Mouse (Mus musculus): ENCODE results near the gene Fam228a. TPM values are rescaled to one million over a fixed set of nuclear protein-coding genes. Genes with fewer than 3 reads are reported as not detected.

The Fam228a gene
- polyA plus RNA-seq, 1 experiment from 2014 or later = 0.08 TPM

- no peak for DNase-seq (ENCODE audit: low spot score)
Observed at GRCm38 (mm10) chr12:4694534-4694933, 43.7 kb downstream of the Fam228a start.

GRCm38 (mm10) chr12:4691193-4691592, 47.0 kb downstream of the Fam228a start:
- ATAC-seq = no peak
- Histone ChIP-seq H3K27me3 (replicated peaks; ENCODE audit: insufficient read depth, low read length) (no peaks in the 10 kb centered on the region), H3K9me3 (ENCODE audit: low read length) (no peaks in the 10 kb centered on the region), H3K27ac (ENCODE audit: low read length) (no peak overlapping the region), H3K4me2 (replicated peaks; ENCODE audit: low read depth, low read length) (no peak overlapping the region), H3K4me3 (ENCODE audit: low read depth, low read length) (no peak overlapping the region), H3K9ac (replicated peaks; ENCODE audit: low read depth) (no peak overlapping the region), H3K36me3 (ENCODE audit: insufficient read depth, low read length) (peaks cover 8% of the 10 kb centered on the region; the same call in 1 of the 2 replicates), H3K4me1 (ENCODE audit: insufficient read depth, low read depth, low read length) (no peaks in the 10 kb centered on the region)
- no peak for DNase-seq (ENCODE audit: low spot score)
- TF ChIP-seq CTCF (IDR thresholded peaks at IDR 0.05) (no peak), EP300 (IDR thresholded peaks at IDR 0.05) (no peak)
- whole genome bisulfite sequencing = 90% methylated on average over 3 of the region's 3 CpGs

More at GRCm38 (mm10) chr12:4694534-4694933, 43.7 kb downstream of the Fam228a start:
- H3K4me3 ChIP-seq (ENCODE audit: low read depth, low read length) = no peak overlapping the region
- H3K9ac ChIP-seq (replicated peaks; ENCODE audit: low read depth) = no peak overlapping the region
- no peaks in the 10 kb centered on the region for H3K4me1 ChIP-seq (ENCODE audit: insufficient read depth, low read depth, low read length)
- H3K4me2 ChIP-seq (replicated peaks; ENCODE audit: low read depth, low read length) = no peak overlapping the region
- 93% methylated on average over 1 of the region's 1 CpGs for WGBS
- TF ChIP-seq EP300 (IDR thresholded peaks at IDR 0.05) (no peak), CTCF (IDR thresholded peaks at IDR 0.05) (no peak)
- no peaks in the 10 kb centered on the region for H3K9me3 ChIP-seq (ENCODE audit: low read length)
- no peak overlapping the region for H3K27ac ChIP-seq (ENCODE audit: low read length)
- no peak for ATAC-seq
- peaks cover 9% of the 10 kb centered on the region; the same call in 1 of the 2 replicates for H3K36me3 ChIP-seq (ENCODE audit: insufficient read depth, low read length)
- H3K27me3 ChIP-seq (replicated peaks; ENCODE audit: insufficient read depth, low read length) = no peaks in the 10 kb centered on the region

- ATAC-seq (no peak), DNase-seq (ENCODE audit: low spot score) (no peak)
- H3K4me2 ChIP-seq (replicated peaks; ENCODE audit: low read depth, low read length) = no peak overlapping the region
- 89% methylated on average over 14 of the region's 14 CpGs for WGBS
- H3K27me3 ChIP-seq (replicated peaks; ENCODE audit: insufficient read depth, low read length) = no peaks in the 10 kb centered on the region
- no peaks in the 10 kb centered on the region for H3K4me1 ChIP-seq (ENCODE audit: insufficient read depth, low read depth, low read length)
- peaks cover 8% of the 10 kb centered on the region; the same call in 1 of the 2 replicates for H3K36me3 ChIP-seq (ENCODE audit: insufficient read depth, low read length)
- H3K27ac ChIP-seq (ENCODE audit: low read length) = no peak overlapping the region
- no peak overlapping the region for H3K4me3 ChIP-seq (ENCODE audit: low read depth, low read length)
- no peaks in the 10 kb centered on the region for H3K9me3 ChIP-seq (ENCODE audit: low read length)
- H3K9ac ChIP-seq (replicated peaks; ENCODE audit: low read depth) = no peak overlapping the region
- TF ChIP-seq EP300 (IDR thresholded peaks at IDR 0.05) (no peak), CTCF (IDR thresholded peaks at IDR 0.05) (no peak)
Observed at GRCm38 (mm10) chr12:4689341-4689740, 48.9 kb downstream of the Fam228a start.

GRCm38 (mm10) chr12:4688386-4688785, 49.8 kb downstream of the Fam228a start:
- 91% methylated on average over 2 of the region's 2 CpGs for WGBS
- H3K9me3 ChIP-seq (ENCODE audit: low read length) = no peaks in the 10 kb centered on the region
- H3K4me1 ChIP-seq (ENCODE audit: insufficient read depth, low read depth, low read length) = no peaks in the 10 kb centered on the region
- H3K36me3 ChIP-seq (ENCODE audit: insufficient read depth, low read length) = peaks cover 8% of the 10 kb centered on the region; the same call in 1 of the 2 replicates
- TF ChIP-seq EP300 (IDR thresholded peaks at IDR 0.05) (no peak), CTCF (IDR thresholded peaks at IDR 0.05) (no peak)
- H3K27ac ChIP-seq (ENCODE audit: low read length) = no peak overlapping the region
- H3K4me3 ChIP-seq (ENCODE audit: low read depth, low read length) = no peak overlapping the region
- no peak for ATAC-seq
- H3K27me3 ChIP-seq (replicated peaks; ENCODE audit: insufficient read depth, low read length) = no peaks in the 10 kb centered on the region
- H3K9ac ChIP-seq (replicated peaks; ENCODE audit: low read depth) = no peak overlapping the region
- no peak for DNase-seq (ENCODE audit: low spot score)
- no peak overlapping the region for H3K4me2 ChIP-seq (replicated peaks; ENCODE audit: low read depth, low read length)

- no peaks in the 10 kb centered on the region for H3K4me1 ChIP-seq (ENCODE audit: insufficient read depth, low read depth, low read length)
- H3K27me3 ChIP-seq (replicated peaks; ENCODE audit: insufficient read depth, low read length) = no peaks in the 10 kb centered on the region
- no peak for DNase-seq (ENCODE audit: low spot score)
- no peak overlapping the region for H3K4me3 ChIP-seq (ENCODE audit: low read depth, low read length)
- no peak for ATAC-seq
- no peaks in the 10 kb centered on the region for H3K9me3 ChIP-seq (ENCODE audit: low read length)
- 0 out of 2 replicates have a peak, but pooled peaks cover 3% of the 10 kb centered on the region for H3K36me3 ChIP-seq (ENCODE audit: insufficient read depth, low read length)
- no peak overlapping the region for H3K9ac ChIP-seq (replicated peaks; ENCODE audit: low read depth)
- no peak overlapping the region for H3K4me2 ChIP-seq (replicated peaks; ENCODE audit: low read depth, low read length)
- no peak overlapping the region for H3K27ac ChIP-seq (ENCODE audit: low read length)
- TF ChIP-seq EP300 (IDR thresholded peaks at IDR 0.05) = no peak
- no peak for TF ChIP-seq CTCF (IDR thresholded peaks at IDR 0.05)
- 86% methylated on average over 4 of the region's 4 CpGs for WGBS
Observed at GRCm38 (mm10) chr12:4685441-4685840, 52.8 kb downstream of the Fam228a start.

- no peak overlapping the region for H3K4me2 ChIP-seq (replicated peaks; ENCODE audit: low read depth, low read length)
- 52% methylated on average over 4 of the region's 4 CpGs for WGBS
- ATAC-seq = no peak
- no peaks in the 10 kb centered on the region for H3K27me3 ChIP-seq (replicated peaks; ENCODE audit: insufficient read depth, low read length)
- no peaks in the 10 kb centered on the region for H3K4me1 ChIP-seq (ENCODE audit: insufficient read depth, low read depth, low read length)
- TF ChIP-seq CTCF (IDR thresholded peaks at IDR 0.05) = no peak
- no peak for TF ChIP-seq EP300 (IDR thresholded peaks at IDR 0.05)
- no peak overlapping the region for H3K9ac ChIP-seq (replicated peaks; ENCODE audit: low read depth)
- H3K36me3 ChIP-seq (ENCODE audit: insufficient read depth, low read length) = peaks cover 18% of the 10 kb centered on the region
- no peak overlapping the region for H3K4me3 ChIP-seq (ENCODE audit: low read depth, low read length)
- DNase-seq (ENCODE audit: low spot score) = no peak
- no peak overlapping the region for H3K27ac ChIP-seq (ENCODE audit: low read length)
- H3K9me3 ChIP-seq (ENCODE audit: low read length) = no peaks in the 10 kb centered on the region
Observed at GRCm38 (mm10) chr12:4679971-4680370, 58.3 kb downstream of the Fam228a start.

GRCm38 (mm10) chr12:4676336-4676735, 61.9 kb downstream of the Fam228a start:
- Histone ChIP-seq H3K36me3 (ENCODE audit: insufficient read depth, low read length) (peaks cover 40% of the 10 kb centered on the region), H3K4me2 (replicated peaks; ENCODE audit: low read depth, low read length) (no peak overlapping the region), H3K27ac (ENCODE audit: low read length) (no peak overlapping the region), H3K4me3 (ENCODE audit: low read depth, low read length) (no peak overlapping the region), H3K4me1 (ENCODE audit: insufficient read depth, low read depth, low read length) (no peaks in the 10 kb centered on the region), H3K9ac (replicated peaks; ENCODE audit: low read depth) (no peak overlapping the region), H3K9me3 (ENCODE audit: low read length) (no peaks in the 10 kb centered on the region), H3K27me3 (replicated peaks; ENCODE audit: insufficient read depth, low read length) (no peaks in the 10 kb centered on the region)
- WGBS = 90% methylated on average over 1 of the region's 1 CpGs
- ATAC-seq (no peak), DNase-seq (ENCODE audit: low spot score) (no peak)
- TF ChIP-seq CTCF (IDR thresholded peaks at IDR 0.05) (no peak), EP300 (IDR thresholded peaks at IDR 0.05) (no peak)
